Mouse (Mus musculus) urinary bladder, postnatal 14 days (tissue): ENCODE results near the gene Pkm.

Experiments
- DNase-seq: peaks from one replicate; pipeline ENCODE4 v3.0.0; 2021; ENCODE audit warnings: low spot score

Gene Pkm

DNA sequence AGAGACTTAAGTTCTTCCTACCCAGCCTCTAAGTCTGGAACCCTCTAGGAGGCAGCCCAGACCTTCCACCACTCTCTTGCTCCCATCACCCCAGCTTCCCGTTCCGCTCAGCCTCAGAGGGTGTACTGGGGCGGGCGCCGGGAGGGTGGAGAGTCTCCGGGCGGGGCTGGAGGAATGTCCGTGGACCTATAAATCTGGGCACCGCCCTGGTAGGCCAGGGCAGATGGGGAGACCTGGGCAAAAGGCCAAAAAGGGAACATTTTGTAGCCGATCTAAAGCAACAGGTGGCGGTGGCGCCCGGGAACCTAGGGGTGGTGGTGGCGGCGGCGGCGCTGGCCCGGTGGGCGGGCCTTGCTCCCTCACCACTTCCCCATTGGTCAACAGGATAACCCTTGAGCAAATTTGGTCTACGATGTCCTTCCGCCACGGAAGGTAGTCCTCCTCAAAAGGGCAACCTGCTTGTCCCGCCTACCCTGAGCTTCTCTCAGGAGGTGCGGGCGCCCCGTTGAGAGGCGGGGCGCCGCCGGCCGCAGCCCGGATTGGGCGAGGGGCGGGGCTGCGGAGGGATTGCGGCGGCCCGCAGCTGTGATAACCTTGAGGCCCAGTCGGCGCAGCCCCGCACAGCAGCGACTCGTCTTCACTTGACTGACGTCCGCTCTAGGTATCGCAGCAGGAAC lies at the start of gene Pkm:
Gene Pkm (plus strand): TSS at position 411 of the 677 bp plus-strand sequence.
- DNase-seq, result peak; percentile 99

DNA sequence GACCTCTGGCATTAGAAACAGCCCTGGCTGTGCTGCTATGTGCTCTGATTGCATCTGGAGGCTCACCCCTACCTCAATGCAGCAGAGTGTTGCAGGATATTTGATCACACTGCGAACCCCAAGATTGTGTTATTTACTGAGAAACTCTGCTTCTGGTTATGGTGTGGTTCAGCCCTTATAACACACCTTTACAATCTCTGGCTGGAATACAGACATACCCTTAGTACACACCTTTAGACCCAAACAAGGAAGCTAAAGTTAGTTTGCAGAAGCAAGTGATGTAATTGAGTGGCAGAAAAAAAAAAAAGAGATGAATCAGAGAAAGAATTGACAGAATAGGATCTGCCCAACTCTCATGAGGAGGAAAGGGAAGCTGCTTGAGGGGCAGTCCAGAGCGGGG lies 45.2 kb upstream of the Pkm start:
- DNase-seq, result no peak

DNA sequence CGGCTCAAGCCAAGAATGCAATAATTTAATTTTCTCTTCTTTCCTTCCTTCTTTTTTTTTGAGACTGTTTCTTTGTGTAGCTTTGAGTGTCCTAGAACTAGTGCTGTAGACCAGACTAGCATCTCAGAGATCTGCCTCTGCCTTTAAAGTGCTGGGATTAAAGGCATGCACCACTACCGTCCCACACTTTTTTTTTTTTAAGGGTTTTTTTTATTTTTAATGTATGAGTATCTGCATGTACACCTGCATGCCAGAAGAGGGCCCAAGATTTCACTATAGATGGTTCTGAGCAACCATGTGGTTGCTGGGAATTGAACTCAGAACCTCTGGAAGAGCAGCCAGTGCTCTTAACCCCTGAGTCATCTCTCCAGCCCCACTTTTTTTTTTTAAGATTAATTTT lies 40.4 kb upstream of the Pkm start:
- DNase-seq, result no peak

DNA sequence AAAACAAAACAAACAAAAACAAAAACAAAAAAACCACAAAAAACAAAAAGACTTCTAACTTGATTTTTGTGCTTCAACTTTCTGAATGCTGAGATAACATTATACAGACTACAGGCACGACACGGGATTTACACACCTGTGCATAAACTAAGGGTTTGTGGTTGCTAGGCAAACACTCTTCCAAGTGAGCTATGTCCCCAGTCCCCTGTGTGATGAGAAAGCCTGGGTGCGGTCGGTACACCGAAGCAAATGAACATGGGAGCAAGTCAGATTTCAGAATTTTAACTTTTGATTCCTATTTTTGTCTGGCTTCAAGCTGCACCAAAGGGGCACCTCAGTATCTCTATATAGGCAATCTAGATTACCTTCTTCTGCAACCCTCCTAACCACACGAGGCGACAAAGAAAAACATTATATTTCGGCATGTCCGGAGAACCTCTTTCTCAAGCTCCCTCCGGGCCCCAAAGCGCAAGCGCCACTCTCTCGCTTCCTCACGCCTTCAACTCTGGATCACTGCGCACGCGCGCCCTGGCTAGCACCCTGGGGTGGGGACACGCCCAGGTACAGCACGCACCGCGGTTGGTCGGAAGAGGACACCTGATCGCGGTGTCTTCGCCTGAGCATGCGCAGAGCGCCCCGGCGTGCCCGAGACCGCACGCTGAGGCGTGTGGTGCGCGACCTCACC lies 39.4 kb upstream of the Pkm start, which contains the start of gene Parp6:
Gene Parp6 (plus strand): TSS at position 663 of the 685 bp plus-strand sequence.
- peak; percentile 100 for DNase-seq

DNA sequence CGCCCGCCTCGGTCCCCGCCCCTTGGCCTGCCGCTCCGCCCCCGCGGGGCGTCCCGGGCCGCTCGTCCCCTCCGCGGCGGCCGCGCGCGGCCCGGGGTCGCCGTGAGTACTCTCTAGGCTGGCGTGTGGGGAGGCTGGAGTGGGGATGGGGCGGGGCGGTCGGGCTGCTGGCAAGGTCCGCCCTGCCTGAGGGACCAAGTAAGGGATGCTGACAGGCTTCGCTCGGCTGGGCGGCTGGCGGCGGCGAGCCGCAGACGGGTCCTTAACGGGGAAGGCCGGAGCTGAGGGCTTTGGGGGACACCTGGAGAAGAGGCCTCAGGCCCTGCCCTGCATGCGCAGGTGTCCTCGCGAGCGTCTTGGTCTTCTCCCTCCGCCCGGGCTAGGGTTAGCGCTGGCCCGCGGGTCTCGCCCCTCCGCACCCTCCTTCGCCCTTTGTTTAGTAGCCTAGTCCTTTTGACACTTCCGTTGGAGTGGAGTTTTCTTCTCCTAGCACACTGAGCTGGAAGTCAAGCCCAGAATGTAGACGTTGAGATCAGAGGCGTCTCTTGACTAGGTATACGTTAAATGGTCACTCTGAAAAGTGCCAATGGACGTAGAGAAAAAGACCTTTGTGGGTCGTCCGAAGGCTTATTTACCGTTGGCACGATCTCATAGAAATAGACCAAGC lies 38.7 kb upstream of the Pkm start:
- no peak for DNase-seq

DNA sequence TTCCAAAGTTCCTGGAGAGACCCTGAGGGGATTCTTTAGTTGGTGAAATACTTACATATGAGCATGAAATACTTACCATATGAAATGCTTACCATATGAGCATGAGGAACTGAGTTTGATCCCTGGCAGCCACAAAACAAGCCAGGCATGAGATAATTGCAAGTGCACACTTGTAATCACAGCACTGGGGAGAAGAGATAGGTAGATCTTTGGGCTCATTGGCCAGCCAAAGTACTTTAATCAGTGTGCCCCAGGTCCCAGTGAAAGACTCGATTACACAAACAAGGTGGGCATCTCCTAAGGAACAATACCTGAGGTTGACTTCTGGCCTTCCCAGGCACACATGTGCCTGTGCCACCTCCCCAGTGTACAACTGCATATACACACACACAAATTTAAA lies 17.8 kb upstream of the Pkm start:
- DNase-seq, result no peak

DNA sequence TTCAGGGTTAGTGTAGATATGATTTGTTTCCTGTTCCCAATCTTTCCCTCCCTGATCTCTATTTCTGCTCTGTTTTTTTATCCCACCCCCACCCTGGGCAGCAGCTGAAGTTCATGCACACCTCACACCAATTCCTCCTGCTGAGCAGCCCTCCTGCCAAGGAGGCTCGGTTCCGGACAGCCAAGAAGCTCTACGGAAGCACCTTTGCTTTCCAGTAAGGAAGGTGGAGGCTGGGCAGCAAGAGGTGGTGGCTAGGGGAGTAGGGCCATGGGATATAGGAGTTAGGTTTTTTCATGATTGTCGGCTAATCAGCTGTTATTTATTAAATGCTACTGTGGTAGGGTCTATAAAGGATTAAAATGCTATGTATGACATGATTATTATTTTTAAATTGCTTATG lies 16.2 kb upstream of the Pkm start:
- no peak for DNase-seq

DNA sequence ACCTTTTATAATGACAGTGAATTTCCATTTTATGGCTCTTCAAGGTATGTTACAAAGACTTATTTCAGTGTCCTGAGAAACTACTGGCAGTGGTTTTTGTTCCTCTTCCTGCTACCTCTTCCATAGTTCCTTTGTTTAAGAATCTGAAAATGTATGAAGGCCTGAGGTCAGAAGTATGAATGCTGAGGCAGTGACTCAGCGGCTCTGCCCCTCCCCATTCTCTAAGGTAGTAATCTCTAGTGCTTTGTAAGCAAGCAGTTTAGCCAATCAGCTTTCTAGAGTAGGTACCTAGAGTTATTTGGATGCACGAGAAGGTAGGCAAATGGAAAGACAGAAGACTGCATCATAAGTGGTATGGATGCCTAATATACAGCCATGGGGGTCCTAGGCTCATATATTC lies 14.8 kb upstream of the Pkm start:
- no peak for DNase-seq

DNA sequence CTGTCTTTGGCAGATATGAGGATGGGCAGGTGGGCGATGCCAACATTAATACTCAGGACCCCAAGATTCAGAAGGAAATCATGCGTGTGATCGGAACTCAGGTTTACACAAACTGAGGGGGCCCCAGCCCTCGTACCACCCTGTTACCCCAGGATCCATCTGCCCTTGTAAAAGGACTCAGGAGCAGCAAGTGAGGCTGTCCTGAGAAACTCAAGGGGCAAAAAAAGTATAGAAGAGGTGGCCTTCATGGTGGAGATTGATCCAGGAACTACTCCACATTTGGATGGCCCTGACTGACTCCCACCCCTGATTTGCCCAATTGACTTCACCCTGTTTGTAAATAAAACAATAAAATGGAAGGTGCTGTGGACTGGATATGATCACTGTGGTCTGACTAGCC lies 6.3 kb upstream of the Pkm start:
- no peak for DNase-seq

DNA sequence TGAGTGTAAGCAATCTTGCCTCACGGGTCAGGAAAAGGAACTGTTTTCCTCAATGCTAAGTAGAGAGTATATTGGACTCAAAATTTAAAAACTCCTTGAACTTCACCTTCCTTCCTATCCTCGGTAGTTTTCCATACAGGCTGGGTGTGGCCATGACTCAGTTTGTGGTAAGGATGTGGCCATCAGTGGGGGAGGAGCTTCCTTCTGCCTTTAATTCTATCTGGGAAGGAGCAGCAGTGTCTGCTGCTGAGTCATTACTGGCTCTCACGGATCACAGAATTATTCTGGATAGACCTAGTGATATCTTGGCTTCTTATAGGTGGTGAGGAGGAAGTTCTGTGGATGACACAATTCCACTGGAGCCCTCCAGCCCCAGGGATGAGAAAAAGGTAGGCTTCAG lies 2.8 kb upstream of the Pkm start:
- peak; percentile 63 for DNase-seq

DNA sequence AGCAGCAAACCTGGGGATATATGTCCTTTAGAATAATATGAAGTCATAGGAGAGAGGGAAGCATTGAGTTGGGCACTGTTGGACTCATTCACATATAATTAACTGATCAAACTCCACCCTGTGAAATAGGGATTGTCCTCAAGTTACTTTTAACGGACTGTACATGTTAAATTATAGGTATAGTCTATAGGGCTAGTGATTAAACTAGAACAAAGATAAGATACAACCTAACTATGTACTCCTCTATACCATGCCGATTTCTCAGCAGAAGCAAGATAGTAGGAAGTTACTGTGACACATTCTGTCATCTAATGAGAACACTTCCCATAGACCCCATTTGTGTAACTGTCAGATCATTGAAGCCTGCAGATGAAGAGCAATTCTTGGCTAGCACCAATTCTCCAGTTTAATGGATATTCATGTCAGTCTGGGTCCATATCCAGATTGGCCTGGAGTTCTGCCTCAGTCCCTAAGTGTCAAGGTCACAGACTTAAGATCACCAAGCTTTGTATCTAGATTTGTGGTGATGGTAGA lies 1.7 kb upstream of the Pkm start:
- no peak for DNase-seq

DNA sequence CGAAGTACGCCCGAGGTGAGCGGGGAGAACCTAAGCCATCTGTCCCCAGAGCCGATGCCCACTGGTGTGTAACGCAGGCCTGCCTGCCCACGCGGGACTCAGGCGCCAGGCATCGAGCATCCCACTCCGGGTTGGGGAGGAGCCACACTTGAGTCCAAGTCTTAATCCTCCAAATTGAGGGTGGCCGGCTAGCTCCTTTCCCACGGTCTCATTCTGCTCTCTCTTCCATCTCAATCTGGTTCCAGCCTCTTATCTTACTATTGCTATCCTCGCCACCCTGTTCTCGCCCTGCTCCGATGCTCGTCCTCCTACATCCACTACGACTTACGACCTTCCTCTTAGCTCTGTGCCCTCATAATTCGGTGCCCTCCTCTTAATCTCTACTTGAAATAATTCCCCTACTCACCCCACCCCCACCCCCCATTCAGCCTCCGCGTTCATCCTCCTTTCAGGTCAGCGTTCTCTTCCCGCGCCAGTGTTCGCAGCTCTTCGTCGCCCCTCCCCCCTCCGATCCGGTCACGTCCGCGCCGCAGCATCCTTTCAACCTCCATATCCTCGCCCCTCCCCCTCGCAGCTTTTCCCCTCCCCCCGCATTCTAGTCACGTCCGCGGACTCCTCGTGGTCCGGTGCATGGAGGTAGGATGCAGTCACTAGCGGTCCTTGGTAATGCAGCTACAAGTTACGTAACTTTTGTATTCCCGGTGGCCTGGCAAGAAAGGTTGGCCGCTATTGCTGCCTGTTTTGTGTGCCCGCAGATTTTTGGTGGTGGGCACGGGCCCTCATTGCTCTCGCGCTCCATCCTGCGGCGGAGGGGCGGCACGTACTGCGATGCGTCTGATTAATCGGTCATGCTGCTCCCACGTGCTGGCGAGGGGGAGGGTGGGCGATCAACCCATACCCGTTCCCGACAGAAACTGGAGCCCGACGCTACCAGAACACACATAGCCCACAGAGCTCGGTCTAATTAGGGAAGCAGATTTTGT lies 758 bp downstream of the Pkm start:
- DNase-seq, result peak; percentile 82

DNA sequence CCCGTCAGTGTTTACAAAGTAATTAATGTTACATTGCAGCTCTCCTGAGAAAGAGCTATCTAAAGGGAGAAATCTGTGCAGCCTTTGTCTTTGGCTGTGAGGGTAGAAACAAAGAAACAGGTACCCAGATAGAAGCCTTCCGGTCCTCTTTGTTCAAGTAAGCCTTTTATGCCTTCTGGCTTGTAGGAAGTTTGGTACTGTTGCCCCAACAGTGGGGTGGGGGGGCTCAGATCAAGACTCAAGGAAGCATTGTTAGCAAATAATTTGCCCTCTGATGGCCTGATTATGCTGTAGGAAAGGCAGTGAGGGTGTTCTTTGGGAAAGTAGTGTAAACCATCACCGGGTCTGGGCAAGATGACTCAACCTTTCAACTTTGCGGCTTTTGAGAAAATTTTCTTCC lies 2.0 kb downstream of the Pkm start:
- DNase-seq, result no peak

DNA sequence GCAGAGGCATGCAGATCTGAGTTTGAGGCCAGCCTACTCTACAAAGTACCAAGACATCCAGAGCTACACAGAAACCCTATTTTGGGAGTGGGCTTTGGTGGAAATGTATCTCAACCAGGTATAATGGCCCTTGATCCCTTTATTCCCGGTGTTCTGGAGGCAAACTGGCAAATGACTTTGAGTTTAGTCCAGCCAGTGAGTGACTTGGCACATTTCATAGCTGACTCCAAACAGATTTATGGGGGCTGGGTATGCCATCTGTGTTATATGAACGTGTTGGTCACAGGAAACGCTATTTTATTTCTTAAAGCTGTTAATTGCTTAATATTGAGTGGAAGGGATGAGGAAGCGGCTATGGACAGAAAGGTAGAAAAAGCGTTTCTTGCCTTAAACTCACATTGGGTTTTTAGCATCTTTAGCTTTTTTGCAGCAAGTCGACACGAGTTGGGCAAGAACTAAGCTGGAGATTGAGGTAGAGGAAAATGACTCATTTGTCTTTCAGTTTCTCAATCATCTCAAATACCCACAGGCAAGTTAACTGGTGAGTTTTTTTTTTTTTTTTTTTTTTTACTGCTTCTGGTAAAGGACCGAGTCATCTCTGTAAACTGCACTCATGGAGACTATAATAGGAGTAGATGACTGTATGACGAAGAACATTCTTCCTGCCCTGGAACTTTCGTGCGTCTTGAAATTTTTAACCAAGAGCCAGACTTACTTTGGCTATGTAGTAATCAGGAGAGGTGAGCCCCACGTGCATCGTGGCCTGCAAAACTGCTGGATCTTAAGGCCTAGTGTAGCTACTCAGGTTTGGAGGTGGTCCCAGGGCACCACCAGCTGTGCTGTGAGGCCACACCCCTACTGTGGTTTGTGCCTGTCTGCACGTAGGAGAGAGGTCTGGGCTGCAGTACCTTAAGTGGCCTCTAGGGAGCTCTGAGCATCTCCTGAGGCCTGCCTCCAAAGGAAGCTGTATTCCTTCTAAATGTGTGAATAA lies 3.2 kb downstream of the Pkm start:
- DNase-seq, result peak; percentile 85

DNA sequence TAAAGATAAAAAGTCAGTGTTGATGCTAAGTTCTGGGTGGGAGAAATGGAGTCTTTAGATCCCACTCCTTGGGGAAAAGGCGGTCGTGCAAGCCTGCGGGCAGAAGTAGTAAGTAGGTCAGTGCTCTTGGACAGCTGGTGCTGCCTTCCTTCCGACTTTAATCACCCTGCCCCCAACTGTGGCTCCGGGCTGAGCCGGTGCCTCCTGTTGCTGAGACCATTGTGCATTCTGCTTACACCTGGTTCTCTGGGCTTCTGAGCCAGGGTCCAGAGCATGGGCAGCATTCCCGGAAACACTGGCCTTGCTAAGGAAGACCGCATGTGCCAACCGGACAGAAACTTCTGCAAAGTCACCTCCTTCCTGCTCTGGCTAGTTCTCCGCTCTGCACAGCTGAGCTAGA lies 4.3 kb downstream of the Pkm start:
- no peak for DNase-seq

DNA sequence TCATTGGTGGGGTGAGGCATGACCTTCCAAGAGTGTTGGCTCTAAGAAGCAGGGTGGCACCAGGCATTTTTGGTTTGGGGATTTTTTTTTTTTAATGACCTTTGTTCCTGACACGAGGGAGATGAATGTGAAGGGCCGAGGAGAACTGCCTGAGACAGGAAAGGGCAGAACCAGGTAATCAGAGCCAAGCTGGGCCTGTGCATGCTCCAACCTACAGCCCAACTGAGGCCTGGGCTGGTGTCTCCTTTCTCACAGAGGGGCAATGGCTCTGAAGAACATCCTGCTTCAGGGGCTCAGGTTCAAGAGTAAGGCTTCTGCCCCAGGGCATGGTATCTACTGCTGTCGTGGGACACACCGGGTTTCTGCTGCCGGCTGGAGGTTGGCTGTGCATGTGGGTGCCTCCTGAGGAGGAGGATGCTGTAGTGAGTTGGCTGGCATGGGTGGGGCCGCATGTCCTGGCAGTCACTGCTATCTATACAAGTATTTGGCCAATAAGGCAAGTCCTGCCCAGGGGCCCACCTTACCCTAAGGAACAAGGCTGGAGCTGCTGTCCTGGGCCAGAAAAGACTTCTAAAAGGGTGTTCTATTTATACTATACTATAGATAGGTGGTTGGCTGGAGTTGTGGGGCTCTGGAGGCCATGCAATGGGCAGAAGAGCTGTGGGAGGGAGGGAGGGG lies 5.3 kb downstream of the Pkm start:
- DNase-seq, result no peak

DNA sequence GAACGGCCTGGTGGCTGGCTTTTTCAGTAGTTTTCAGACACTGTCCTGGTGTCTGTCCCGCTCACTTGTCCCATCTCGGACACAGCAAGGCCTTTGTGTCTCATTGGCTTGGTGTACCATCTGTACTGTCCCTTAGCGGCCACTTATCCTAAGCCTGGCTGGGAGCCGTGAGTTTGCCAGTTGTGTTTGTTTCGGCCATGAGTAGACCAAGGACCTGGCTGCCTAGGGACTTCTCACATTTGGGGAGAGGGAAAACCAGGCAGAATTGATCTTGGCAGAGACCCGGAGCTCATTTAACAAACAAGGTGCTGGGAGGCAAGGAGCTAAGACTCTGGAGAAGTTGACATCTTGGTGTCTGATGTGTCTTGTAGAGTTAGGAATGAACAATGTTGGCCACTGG lies 7.1 kb downstream of the Pkm start:
- no peak for DNase-seq

DNA sequence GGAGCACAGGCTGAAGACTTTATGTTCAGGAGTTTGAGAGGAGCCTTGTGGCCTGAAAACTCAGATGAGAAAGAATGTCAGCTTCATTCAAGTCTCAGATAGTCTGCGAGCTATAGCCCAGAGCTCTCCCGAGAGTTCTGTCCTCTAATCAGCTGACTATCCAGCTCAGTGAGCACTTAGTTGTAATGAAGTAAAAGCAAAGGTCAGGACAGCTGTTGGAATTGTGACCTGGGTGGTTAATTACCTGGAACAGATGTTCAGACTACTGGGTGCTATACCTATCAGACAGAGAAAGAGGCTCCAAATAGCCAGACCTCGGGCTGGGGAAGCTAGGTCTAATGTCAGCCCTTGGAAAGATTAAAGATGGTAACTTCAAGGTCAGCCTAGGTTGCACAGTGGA lies 7.8 kb downstream of the Pkm start:
- no peak for DNase-seq

DNA sequence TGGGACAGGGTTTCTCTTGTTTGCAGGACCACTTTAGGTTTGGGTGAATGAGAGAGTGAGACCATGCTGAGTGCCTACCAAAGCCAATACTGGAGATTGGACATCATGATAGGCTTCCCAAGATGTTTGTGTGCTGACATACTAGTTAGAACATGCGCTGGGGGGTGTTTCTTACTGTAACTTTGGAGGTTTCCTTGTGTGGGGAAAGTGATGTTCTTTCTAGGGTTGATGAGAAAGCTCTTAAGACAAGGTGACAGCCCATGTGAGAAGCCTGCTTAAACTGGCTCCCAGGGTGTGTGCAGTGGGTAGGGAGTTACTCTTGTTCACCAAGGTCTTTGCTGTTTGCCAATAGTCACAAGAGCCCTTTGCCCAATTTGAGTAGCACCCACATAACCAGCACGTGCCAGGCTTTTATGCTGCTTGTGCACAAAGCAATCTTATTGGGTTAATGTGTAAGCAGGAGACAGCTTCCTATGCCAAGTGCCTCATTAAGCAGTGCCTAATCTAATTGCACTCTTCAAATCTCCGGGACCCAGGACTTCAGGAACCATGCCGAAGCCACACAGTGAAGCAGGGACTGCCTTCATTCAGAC lies 8.6 kb downstream of the Pkm start:
- no peak for DNase-seq

DNA sequence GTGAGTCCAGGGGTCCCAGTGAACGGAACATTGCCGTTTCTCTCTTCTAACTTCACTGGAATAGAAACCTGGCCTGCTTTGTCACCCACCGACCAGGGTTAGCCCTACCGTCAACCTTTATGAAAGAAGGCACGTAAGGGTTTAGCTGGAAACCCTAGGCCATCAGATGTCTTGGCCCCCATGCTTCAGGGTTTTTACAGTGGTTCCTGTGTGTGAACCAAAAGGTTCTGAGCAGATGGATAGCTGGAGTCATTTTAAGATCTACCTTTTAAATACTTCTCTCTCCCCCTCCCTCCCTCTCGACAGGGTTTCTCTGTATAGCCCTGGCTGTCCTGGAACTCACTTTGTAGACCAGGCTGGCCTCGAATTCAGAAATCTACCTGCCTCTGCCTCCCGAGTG lies 9.8 kb downstream of the Pkm start:
- no peak for DNase-seq
